Mouse (Mus musculus) embryonic facial prominence, embryonic 10.5 days (tissue): Measurements from ENCODE around the gene Rpp25l. TPM values are rescaled to one million over a fixed set of nuclear protein-coding genes. Genes with fewer than 3 reads are reported as not detected.

Experiments used
- DNase-seq: peaks from one replicate; pipeline ENCODE4 v3.0.0-alpha.2; 2017; ENCODE audit warnings: low spot score
- H3K27ac ChIP-seq: fragments of 300-500 bp; sonication (generic); replicated peaks from 2 replicates; pipeline ENCODE4 v1.5.1; 2016; ENCODE audit warnings: mild to moderate bottlenecking
- H3K27me3 ChIP-seq: fragments of 300-500 bp; sonication (generic); replicated peaks from 2 replicates; pipeline ENCODE4 v1.6.1; 2016; ENCODE audit warnings: low read depth, mild to moderate bottlenecking; ENCODE audit not compliant: poor library complexity, severe bottlenecking
- H3K36me3 ChIP-seq: fragments of 300-500 bp; sonication (generic); replicated peaks from 2 replicates; pipeline ENCODE4 v1.6.1; 2016; ENCODE audit warnings: mild to moderate bottlenecking, moderate library complexity
- H3K4me1 ChIP-seq: fragments of 300-500 bp; sonication (generic); 2 replicates; pipeline ENCODE4 v1.6.1; 2016
- H3K4me3 ChIP-seq: fragments of 300-500 bp; sonication (generic); 2 replicates; pipeline ENCODE4 v1.5.1; 2016; ENCODE audit warnings: mild to moderate bottlenecking, moderate library complexity
- H3K9me3 ChIP-seq: fragments of 300-500 bp; sonication (generic); 2 replicates; pipeline ENCODE4 v1.6.1; 2016; ENCODE audit warnings: mild to moderate bottlenecking
- WGBS: fragments of 180-500 bp; shearing (Covaris S2); methylation state at CpG from one replicate; pipeline ENCODE4 v1.1.7; 2016; 5-methylcytosine and 5-hydroxymethylcytosine counted together
- polyA plus RNA-seq: library from polyadenylated mRNA; unstranded; fragments of >200 nt; fragmentation: Nextera tagmentation; extraction: Ambion mirVana; gene quantifications from 2 replicates; pipeline ENCODE4 v1.2.1, GENCODE M21; 2016

Gene Rpp25l
- polyA plus RNA-seq, 1 experiment from 2014 or later, result 91.9 TPM

GRCm38 (mm10) chr4:41673186-41673585, 40.1 kb downstream of the Rpp25l start:
- Histone ChIP-seq H3K9me3 (no peaks in the 10 kb centered on the region), H3K27me3 (peaks cover 85% of the 10 kb centered on the region), H3K36me3 (peaks cover 40% of the 10 kb centered on the region), H3K4me3 (no peak overlapping the region), H3K27ac (peak overlapping the region; percentile 36; the same call in 1 of the 2 replicates), H3K4me1 (peaks cover 69% of the 10 kb centered on the region)
- 67% methylated on average over 19 of the region's 19 CpGs for WGBS
- no peak for DNase-seq

- WGBS, result 22% methylated on average over 8 of the region's 8 CpGs
- H3K9me3 ChIP-seq, result no peaks in the 10 kb centered on the region
- H3K4me1 ChIP-seq, result peaks cover 63% of the 10 kb centered on the region
- H3K36me3 ChIP-seq, result peaks cover 40% of the 10 kb centered on the region
- peak overlapping the region; percentile 27 for H3K4me3 ChIP-seq
- H3K27me3 ChIP-seq, result peaks cover 79% of the 10 kb centered on the region
- DNase-seq, result no peak
- H3K27ac ChIP-seq, result peak overlapping the region; percentile 72
Measured at GRCm38 (mm10) chr4:41672522-41672963, 40.8 kb downstream of the Rpp25l start.

GRCm38 (mm10) chr4:41671963-41672480, 41.3 kb downstream of the Rpp25l start:
- H3K27ac ChIP-seq, result peak overlapping the region; percentile 72
- WGBS, result 6% methylated on average over 8 of the region's 8 CpGs
- H3K27me3 ChIP-seq, result peaks cover 74% of the 10 kb centered on the region
- no peaks in the 10 kb centered on the region for H3K9me3 ChIP-seq
- peaks cover 58% of the 10 kb centered on the region for H3K4me1 ChIP-seq
- peak overlapping the region; percentile 27 for H3K4me3 ChIP-seq
- DNase-seq, result peak; percentile 54
- peaks cover 40% of the 10 kb centered on the region for H3K36me3 ChIP-seq

DNA sequence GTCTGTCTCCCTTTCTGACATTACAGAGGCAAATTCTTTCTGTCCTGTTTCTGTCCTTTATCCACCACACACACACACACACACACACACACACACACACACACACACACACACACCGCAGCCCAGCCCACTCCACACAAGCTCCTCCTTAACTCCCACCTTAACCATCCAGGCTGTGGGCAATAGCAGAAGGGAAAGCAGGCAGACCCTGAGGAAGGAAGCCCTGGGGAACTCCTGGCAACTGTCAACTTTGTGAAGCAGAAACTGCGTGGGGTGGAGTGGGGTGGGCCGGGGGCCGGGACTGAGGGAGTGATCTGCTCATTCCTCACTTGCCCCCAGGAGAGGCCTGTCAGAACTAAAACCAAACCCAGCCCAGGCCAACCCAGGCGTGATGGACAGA, 41.8 kb downstream of the Rpp25l start:
- H3K27me3 ChIP-seq, result peaks cover 73% of the 10 kb centered on the region
- peak overlapping the region; percentile 72 for H3K27ac ChIP-seq
- H3K9me3 ChIP-seq, result no peaks in the 10 kb centered on the region
- 49% methylated on average over 5 of the region's 5 CpGs for WGBS
- peaks cover 57% of the 10 kb centered on the region for H3K4me1 ChIP-seq
- DNase-seq, result no peak
- H3K4me3 ChIP-seq, result no peak overlapping the region
- peaks cover 43% of the 10 kb centered on the region for H3K36me3 ChIP-seq

DNA sequence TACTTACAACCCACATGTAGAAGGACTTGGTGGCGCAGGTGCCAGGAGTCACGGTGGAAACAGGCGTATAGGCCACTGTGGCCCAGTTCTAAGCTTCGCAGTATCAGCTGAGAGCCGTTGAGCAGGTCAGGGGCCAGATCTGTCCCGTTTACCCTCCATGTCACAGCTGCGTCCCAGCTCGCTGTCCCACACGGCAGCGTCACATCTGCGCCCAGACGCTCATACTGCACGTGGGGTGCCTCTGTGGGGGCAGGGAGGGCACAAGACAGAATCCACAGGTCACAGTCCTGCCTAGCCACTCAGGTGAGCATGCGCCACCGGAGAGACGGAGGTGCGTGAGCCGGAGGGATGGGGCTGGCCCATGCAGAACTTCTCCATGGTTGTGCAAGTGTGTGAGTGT, 42.5 kb downstream of the Rpp25l start:
- Histone ChIP-seq H3K4me3 (no peak overlapping the region), H3K36me3 (peaks cover 44% of the 10 kb centered on the region), H3K27ac (peak overlapping the region; percentile 52; the same call in 1 of the 2 replicates), H3K4me1 (peaks cover 56% of the 10 kb centered on the region), H3K9me3 (no peaks in the 10 kb centered on the region), H3K27me3 (peaks cover 75% of the 10 kb centered on the region)
- no peak for DNase-seq
- 84% methylated on average over 18 of the region's 18 CpGs for WGBS

GRCm38 (mm10) chr4:41666646-41667045, 46.7 kb downstream of the Rpp25l start:
- no peak overlapping the region for H3K27ac ChIP-seq
- no peak overlapping the region for H3K4me3 ChIP-seq
- WGBS, result 71% methylated on average over 11 of the region's 11 CpGs
- DNase-seq, result no peak
- H3K4me1 ChIP-seq, result peaks cover 66% of the 10 kb centered on the region
- peaks cover 58% of the 10 kb centered on the region for H3K27me3 ChIP-seq
- peaks cover 47% of the 10 kb centered on the region for H3K36me3 ChIP-seq
- H3K9me3 ChIP-seq, result no peaks in the 10 kb centered on the region

GRCm38 (mm10) chr4:41665009-41665675, 48.2 kb downstream of the Rpp25l start:
- WGBS, result 2% methylated on average over 6 of the region's 8 CpGs
- peak overlapping the region; percentile 6 for H3K4me3 ChIP-seq
- peak; percentile 75 for DNase-seq
- H3K27ac ChIP-seq, result peak overlapping the region; percentile 58
- H3K4me1 ChIP-seq, result peaks cover 67% of the 10 kb centered on the region
- H3K36me3 ChIP-seq, result peaks cover 41% of the 10 kb centered on the region
- peaks cover 56% of the 10 kb centered on the region for H3K27me3 ChIP-seq
- H3K9me3 ChIP-seq, result no peaks in the 10 kb centered on the region

DNA sequence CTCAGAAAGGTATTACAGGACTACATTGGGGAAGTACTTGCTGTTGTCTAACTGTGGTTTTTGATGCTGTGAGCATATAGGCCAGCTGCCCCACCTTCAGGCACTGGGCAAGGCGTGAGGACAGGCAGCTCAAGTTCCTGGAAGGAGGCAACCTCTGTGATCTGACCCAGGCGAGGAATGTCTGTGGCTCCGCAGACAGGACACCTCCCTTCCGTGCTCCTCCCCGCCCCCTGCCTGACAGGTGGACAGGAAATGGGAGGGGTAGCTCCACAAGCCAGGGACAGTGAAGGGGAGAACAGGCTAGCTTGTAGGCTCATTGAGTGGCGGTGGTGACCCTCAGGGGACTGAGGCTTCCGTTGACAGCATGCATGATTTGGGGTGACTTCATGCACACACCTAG, 48.8 kb downstream of the Rpp25l start:
- DNase-seq, result no peak
- peaks cover 56% of the 10 kb centered on the region for H3K27me3 ChIP-seq
- H3K9me3 ChIP-seq, result no peaks in the 10 kb centered on the region
- H3K36me3 ChIP-seq, result peaks cover 42% of the 10 kb centered on the region
- peak overlapping the region; percentile 6 for H3K4me3 ChIP-seq
- H3K4me1 ChIP-seq, result peaks cover 73% of the 10 kb centered on the region
- 27% methylated on average over 7 of the region's 7 CpGs for WGBS
- H3K27ac ChIP-seq, result peak overlapping the region; percentile 58

DNA sequence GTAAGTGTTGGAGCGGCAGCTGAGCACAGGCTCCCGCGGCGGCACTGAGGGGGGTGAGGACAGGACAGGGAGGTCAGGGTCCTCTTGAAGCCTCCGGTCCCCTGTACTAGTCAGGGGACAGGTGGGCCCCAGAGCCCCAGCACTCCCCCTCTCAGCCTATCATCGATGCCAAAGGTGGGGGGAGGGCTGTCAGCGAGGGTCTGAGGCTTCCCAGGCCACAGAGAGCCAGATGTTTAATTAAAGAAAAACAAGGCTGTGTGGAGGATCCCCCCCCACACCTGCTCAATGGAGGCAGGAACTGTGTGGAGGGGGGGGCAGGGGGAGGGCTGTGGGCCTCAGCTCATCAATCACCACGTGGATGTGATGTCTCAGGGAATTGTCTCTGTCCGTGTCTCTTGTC, 49.7 kb downstream of the Rpp25l start:
- H3K27me3 ChIP-seq, result peaks cover 56% of the 10 kb centered on the region
- peak overlapping the region; percentile 45 for H3K27ac ChIP-seq
- peaks cover 82% of the 10 kb centered on the region for H3K4me1 ChIP-seq
- 42% methylated on average over 9 of the region's 9 CpGs for whole genome bisulfite sequencing
- H3K9me3 ChIP-seq, result no peaks in the 10 kb centered on the region
- peak; percentile 51 for DNase-seq
- H3K4me3 ChIP-seq, result peak overlapping the region; percentile 6; the same call in 1 of the 2 replicates
- H3K36me3 ChIP-seq, result peaks cover 46% of the 10 kb centered on the region

DNA sequence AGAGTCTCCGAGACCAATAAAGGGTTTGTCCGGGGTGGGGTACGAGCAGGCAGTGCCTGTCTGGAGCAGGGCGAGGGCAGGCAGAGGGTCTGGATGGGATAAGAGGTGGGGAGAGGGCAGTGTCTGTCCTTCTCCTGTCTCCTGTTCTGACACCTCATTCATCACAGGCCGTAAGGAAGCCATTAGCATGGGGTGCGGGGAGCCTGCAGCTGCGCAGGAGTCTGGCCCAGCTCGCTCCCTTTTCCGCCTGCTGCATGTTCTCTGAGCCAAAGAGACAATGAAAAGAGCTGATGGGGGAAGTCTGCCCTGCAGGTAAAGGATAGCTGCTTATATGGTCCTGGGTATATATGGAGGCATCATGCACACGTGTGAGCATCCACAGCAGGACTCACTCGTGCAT, 50.6 kb downstream of the Rpp25l start:
- H3K4me1 ChIP-seq, result peaks cover 91% of the 10 kb centered on the region
- 64% methylated on average over 11 of the region's 11 CpGs for WGBS
- no peaks in the 10 kb centered on the region for H3K9me3 ChIP-seq
- 0 out of 2 replicates have a peak overlapping the region, but pooled peaks have one; percentile 1 for H3K4me3 ChIP-seq
- peak overlapping the region; percentile 21; the same call in 1 of the 2 replicates for H3K27ac ChIP-seq
- no peak for DNase-seq
- H3K36me3 ChIP-seq, result peaks cover 51% of the 10 kb centered on the region
- peaks cover 60% of the 10 kb centered on the region for H3K27me3 ChIP-seq

Other genes starting within 250 kb of the Rpp25l start
- gene Kif24, start 248.6 kb downstream of the Rpp25l start, polyA plus RNA-seq, result 13.7 and 15.1 TPM in 2 replicates
- 55.4 and 61.4 TPM in 2 replicates for gene Nudt2, start 248.4 kb downstream of the Rpp25l start, polyA plus RNA-seq
- 5.7 and 8.9 TPM in 2 replicates for gene AI464131, start 210.5 kb downstream of the Rpp25l start, polyA plus RNA-seq
- 5.3 and 6.1 TPM in 2 replicates for gene 1110017D15Rik, start 196.2 kb downstream of the Rpp25l start, polyA plus RNA-seq
- 2.0 and 2.6 TPM in 2 replicates for gene Fam219a, start 144.0 kb downstream of the Rpp25l start, polyA plus RNA-seq
- 1.3 and 1.8 TPM in 2 replicates for gene Dnaic1, start 143.8 kb downstream of the Rpp25l start, polyA plus RNA-seq
- 19.3 and 19.8 TPM in 2 replicates for gene Enho, start 73.2 kb downstream of the Rpp25l start, polyA plus RNA-seq
- 8.6 and 11.1 TPM in 2 replicates for gene Cntfr, start 16.4 kb downstream of the Rpp25l start, polyA plus RNA-seq
- gene Il11ra1, start 13.5 kb downstream of the Rpp25l start, polyA plus RNA-seq, result 146 and 188 TPM in 2 replicates
- 133 and 140 TPM in 2 replicates for gene Dctn3, start 9.6 kb upstream of the Rpp25l start, polyA plus RNA-seq
- gene Arid3c, start 17.6 kb upstream of the Rpp25l start, polyA plus RNA-seq, result 0.50 and 0.86 TPM in 2 replicates
- gene Galt, start 41.7 kb upstream of the Rpp25l start, polyA plus RNA-seq, result 31.2 and 34.3 TPM in 2 replicates
- gene Sigmar1, start 42.6 kb upstream of the Rpp25l start, polyA plus RNA-seq, result 87.6 and 91.5 TPM in 2 replicates
- gene Ccl27a, start 60.7 kb upstream of the Rpp25l start, polyA plus RNA-seq, result 41.4 and 43.2 TPM in 2 replicates
- not detected in 2 replicates for gene Gm21541, start 190.1 kb upstream of the Rpp25l start, polyA plus RNA-seq
- gene Gm20878, start 228.0 kb upstream of the Rpp25l start, polyA plus RNA-seq, result 1.5 and 2.8 TPM in 2 replicates